Mouse (Mus musculus) intestine, embryonic 14.5 days (tissue): ENCODE measurements around the gene Serpinh1. TPM values are rescaled to one million over a fixed set of nuclear protein-coding genes. Genes with fewer than 3 reads are reported as not detected.

Experiments used
- ATAC-seq: fragments of 200-750 bp; cut with Nextera tagmentation; replicated peaks from 2 replicates; pipeline ENCODE4 v1.8.0; 2017; ENCODE audit warnings: low read depth, moderate number of reproducible peaks, moderate TSS enrichment, moderate library complexity; ENCODE audit not compliant: low FRiP score, low TSS enrichment
- DNase-seq: peaks from one replicate; pipeline ENCODE4 v3.0.0-alpha.2; 2018; ENCODE audit warnings: low spot score
- H3K27ac ChIP-seq: fragments of 300-500 bp; sonication (generic); 2 replicates; pipeline ENCODE4 v1.5.1; 2014; ENCODE audit warnings: low read depth, mild to moderate bottlenecking, control low read depth
- H3K27me3 ChIP-seq: fragments of 300-500 bp; sonication (generic); replicated peaks from 2 replicates; pipeline ENCODE4 v1.6.1; 2014; ENCODE audit warnings: low read length, control low read depth; ENCODE audit not compliant: control insufficient read depth, insufficient read depth
- H3K36me3 ChIP-seq: fragments of 300-500 bp; sonication (generic); 2 replicates; pipeline ENCODE4 v1.6.1; 2014; ENCODE audit warnings: low read length, control low read depth; ENCODE audit not compliant: control insufficient read depth, insufficient read depth
- H3K4me1 ChIP-seq: fragments of 300-500 bp; sonication (generic); replicated peaks from 2 replicates; pipeline ENCODE4 v1.6.1; 2014; ENCODE audit warnings: low read length, control low read depth, mixed read lengths; ENCODE audit not compliant: control insufficient read depth, insufficient read depth
- H3K4me2 ChIP-seq: fragments of 300-500 bp; sonication (generic); 2 replicates; pipeline ENCODE4 v1.6.1; 2014; ENCODE audit warnings: low read length
- H3K4me3 ChIP-seq: fragments of 300-500 bp; sonication (generic); 2 replicates; pipeline ENCODE4 v1.5.1; 2014; ENCODE audit warnings: low read depth, low read length, control low read depth, mixed read lengths
- H3K9ac ChIP-seq: fragments of 300-500 bp; sonication (generic); 2 replicates; pipeline ENCODE4 v1.6.1; 2014; ENCODE audit warnings: mild to moderate bottlenecking, low read length
- H3K9me3 ChIP-seq: fragments of 300-500 bp; sonication (generic); 2 replicates; pipeline ENCODE4 v1.6.1; 2016; ENCODE audit warnings: low read length, control low read depth; ENCODE audit not compliant: control insufficient read depth
- WGBS: fragments of 180-500 bp; shearing (Covaris S2); extraction: QIAGEN DNeasy Blood & Tissue Kit; methylation state at CpG from one replicate; pipeline ENCODE4 v1.1.7; 2014; 5-methylcytosine and 5-hydroxymethylcytosine counted together
- polyA plus RNA-seq: library from polyadenylated mRNA; unstranded; fragments of >200 nt; fragmentation: Nextera tagmentation; extraction: Ambion mirVana; gene quantifications from 2 replicates; pipeline ENCODE4 v1.2.1, GENCODE M21; 2014

The Serpinh1 gene
- polyA plus RNA-seq, 1 experiment from 2014 or later, result 417 TPM

- H3K4me2 ChIP-seq, result peak overlapping the region; percentile 41
- peak overlapping the region; percentile 96 for H3K27ac ChIP-seq
- peak overlapping the region; percentile 27; the same call in 1 of the 2 replicates for H3K9ac ChIP-seq
- H3K4me1 ChIP-seq, result peaks cover 47% of the 10 kb centered on the region
- DNase-seq (peak; percentile 89), ATAC-seq (peak; percentile 98)
- no peaks in the 10 kb centered on the region for H3K27me3 ChIP-seq
- 13% methylated on average over 10 of the region's 10 CpGs for WGBS
- H3K36me3 ChIP-seq, result no peaks in the 10 kb centered on the region
- H3K4me3 ChIP-seq, result no peak overlapping the region
- H3K9me3 ChIP-seq, result no peaks in the 10 kb centered on the region
Measured at GRCm38 (mm10) chr7:99360021-99360802, 7.2 kb upstream of the Serpinh1 start.

GRCm38 (mm10) chr7:99358371-99358770, 5.3 kb upstream of the Serpinh1 start:
- Histone ChIP-seq H3K36me3 (no peaks in the 10 kb centered on the region), H3K4me1 (peaks cover 53% of the 10 kb centered on the region), H3K27me3 (no peaks in the 10 kb centered on the region), H3K27ac (no peak overlapping the region), H3K9me3 (no peaks in the 10 kb centered on the region), H3K9ac (no peak overlapping the region), H3K4me3 (no peak overlapping the region), H3K4me2 (no peak overlapping the region)
- ATAC-seq, result no peak
- no peak for DNase-seq
- WGBS, result 81% methylated on average over 8 of the region's 8 CpGs

GRCm38 (mm10) chr7:99357201-99357600, 4.2 kb upstream of the Serpinh1 start:
- WGBS, result 47% methylated on average over 7 of the region's 7 CpGs
- no peaks in the 10 kb centered on the region for H3K9me3 ChIP-seq
- H3K27me3 ChIP-seq, result no peaks in the 10 kb centered on the region
- H3K9ac ChIP-seq, result no peak overlapping the region
- peak overlapping the region; percentile 51; the same call in 1 of the 2 replicates for H3K4me2 ChIP-seq
- ATAC-seq (no peak), DNase-seq (no peak)
- H3K4me1 ChIP-seq, result peaks cover 55% of the 10 kb centered on the region
- no peak overlapping the region for H3K4me3 ChIP-seq
- peak overlapping the region; percentile 99 for H3K27ac ChIP-seq
- no peaks in the 10 kb centered on the region for H3K36me3 ChIP-seq

GRCm38 (mm10) chr7:99356244-99356930, 3.3 kb upstream of the Serpinh1 start:
- H3K36me3 ChIP-seq, result no peaks in the 10 kb centered on the region
- H3K4me3 ChIP-seq, result peak overlapping the region; percentile 15
- WGBS, result 25% methylated on average over 9 of the region's 9 CpGs
- peak overlapping the region; percentile 46 for H3K9ac ChIP-seq
- no peaks in the 10 kb centered on the region for H3K9me3 ChIP-seq
- H3K4me1 ChIP-seq, result peaks cover 55% of the 10 kb centered on the region
- no peaks in the 10 kb centered on the region for H3K27me3 ChIP-seq
- H3K4me2 ChIP-seq, result peak overlapping the region; percentile 51
- H3K27ac ChIP-seq, result peak overlapping the region; percentile 99
- DNase-seq (peak; percentile 67), ATAC-seq (no peak)

GRCm38 (mm10) chr7:99355731-99356131, 2.7 kb upstream of the Serpinh1 start:
- Histone ChIP-seq H3K27ac (peak overlapping the region; percentile 99), H3K4me1 (peaks cover 52% of the 10 kb centered on the region)
- no peak for ATAC-seq

GRCm38 (mm10) chr7:99351802-99352517, 1.1 kb downstream of the Serpinh1 start:
- ATAC-seq, result peak; percentile 2; the same call in 1 of the 2 replicates
- peak overlapping the region; percentile 86 for H3K4me2 ChIP-seq
- H3K27me3 ChIP-seq, result no peaks in the 10 kb centered on the region
- DNase-seq, result peak; percentile 77
- 1% methylated on average over 18 of the region's 18 CpGs for WGBS
- peaks cover 29% of the 10 kb centered on the region for H3K36me3 ChIP-seq
- H3K4me3 ChIP-seq, result peak overlapping the region; percentile 67
- H3K9me3 ChIP-seq, result no peaks in the 10 kb centered on the region
- H3K27ac ChIP-seq, result peak overlapping the region; percentile 88
- H3K9ac ChIP-seq, result peak overlapping the region; percentile 89
- peaks cover 47% of the 10 kb centered on the region for H3K4me1 ChIP-seq

More at GRCm38 (mm10) chr7:99355731-99356131, 2.7 kb upstream of the Serpinh1 start:
- 6% methylated on average over 7 of the region's 7 CpGs for WGBS
- Histone ChIP-seq H3K4me3 (peak overlapping the region; percentile 15), H3K4me2 (peak overlapping the region; percentile 51), H3K9me3 (no peaks in the 10 kb centered on the region), H3K36me3 (no peaks in the 10 kb centered on the region), H3K9ac (peak overlapping the region; percentile 46), H3K27me3 (no peaks in the 10 kb centered on the region)
- peak; percentile 85 for DNase-seq

GRCm38 (mm10) chr7:99351104-99351801, 1.8 kb downstream of the Serpinh1 start:
- H3K36me3 ChIP-seq, result peaks cover 36% of the 10 kb centered on the region
- peaks cover 39% of the 10 kb centered on the region for H3K4me1 ChIP-seq
- peak overlapping the region; percentile 67 for H3K4me3 ChIP-seq
- no peaks in the 10 kb centered on the region for H3K27me3 ChIP-seq
- H3K4me2 ChIP-seq, result peak overlapping the region; percentile 86
- WGBS, result 3% methylated on average over 12 of the region's 12 CpGs
- H3K9ac ChIP-seq, result peak overlapping the region; percentile 89
- no peaks in the 10 kb centered on the region for H3K9me3 ChIP-seq
- peak; percentile 72 for DNase-seq
- peak overlapping the region; percentile 88 for H3K27ac ChIP-seq
- ATAC-seq, result no peak
